Mouse (Mus musculus): ENCODE measurements at regions not wholly inside any gene's neighbourhood (a gene's known extent, or its start where the extent isn't known, plus 50 kb on each side); places are given as distances from the start of the nearest gene placed in this dataset.

GRCm38 (mm10) chr14:86395951-86396361 lies 745.1 kb downstream of the Diaph3 start:
- Histone ChIP-seq H3K36me3 (ENCODE audit: control insufficient read depth in 1 of 2, insufficient read depth in 2 of 2, low read length in 2 of 2) (no peaks in the 10 kb centered on the region; a peak in 1 of 4 replicates), H3K27me3 (ENCODE audit: control insufficient read depth in 1 of 2, insufficient read depth in 2 of 2, low read length in 2 of 2) (no peaks in the 10 kb centered on the region), H3K4me1 (ENCODE audit: control insufficient read depth in 1 of 2, insufficient read depth in 2 of 2, low read length in 2 of 2) (no peaks in the 10 kb centered on the region), H3K9ac (ENCODE audit: control insufficient read depth, low read depth, low read length, poor library complexity, severe bottlenecking) (no peak overlapping the region), H3K9me3 (replicated peaks; ENCODE audit: insufficient read depth, low read length) (no peaks in the 10 kb centered on the region), H3K79me2 (ENCODE audit: control insufficient read depth, insufficient read depth, low read length, poor library complexity) (no peaks in the 10 kb centered on the region), H3K27ac (ENCODE audit: control insufficient read depth, low read depth, low read length) (no peak overlapping the region), H3K4me3 (ENCODE audit: control insufficient read depth in 1 of 2, insufficient read depth in 1 of 2, low read depth in 2 of 2, low read length in 2 of 2) (no peak overlapping the region)
- DNase-seq (ENCODE audit: low read depth, low spot score) = no peak
- TF ChIP-seq KAT2A (conservative IDR thresholded peaks at IDR 0.05; ENCODE audit: low read depth, low read length) (no peak), USF2 (IDR thresholded peaks at IDR 0.05; ENCODE audit: borderline replicate concordance in 1 of 2, insufficient read depth in 1 of 2, low read depth in 1 of 2, low read length in 2 of 2) (no peak), BHLHE40 (IDR thresholded peaks at IDR 0.05; ENCODE audit: borderline replicate concordance, low read depth, low read length) (no peak), HCFC1 (IDR thresholded peaks at IDR 0.05; ENCODE audit: low read depth, low read length) (no peak), JUND (IDR thresholded peaks at IDR 0.05; ENCODE audit: low read depth, low read length) (no peak), MAX (IDR thresholded peaks at IDR 0.05; ENCODE audit: low read length) (no peak), POLR2A (IDR thresholded peaks at IDR 0.05; ENCODE audit: control insufficient read depth in 1 of 2, insufficient read depth in 1 of 2, low read depth in 1 of 2, low read length in 2 of 2, poor library complexity in 1 of 2) (no peak), CHD1 (IDR thresholded peaks at IDR 0.05; ENCODE audit: low read depth, low read length) (no peak), MAZ (IDR thresholded peaks at IDR 0.05; ENCODE audit: low read depth, low read length) (no peak), NELFE (IDR thresholded peaks at IDR 0.05; ENCODE audit: low read depth, low read length) (no peak), ZNF384 (IDR thresholded peaks at IDR 0.05; ENCODE audit: low read depth, low read length) (no peak), TCF12 (IDR thresholded peaks at IDR 0.05; ENCODE audit: low read depth, low read length) (no peak), MEF2A (IDR thresholded peaks at IDR 0.05; ENCODE audit: extremely low read depth, insufficient replicate concordance, low read depth, low read length, poor library complexity, severe bottlenecking) (no peak), RAD21 (IDR thresholded peaks at IDR 0.05; ENCODE audit: low read depth, low read length) (no peak), SMC3 (IDR thresholded peaks at IDR 0.05; ENCODE audit: low read depth, low read length) (no peak), TAL1 (IDR thresholded peaks at IDR 0.05; ENCODE audit: low read length) (no peak), USF1 (IDR thresholded peaks at IDR 0.05; ENCODE audit: low read depth, low read length) (no peak), GATA1 (IDR thresholded peaks at IDR 0.05; ENCODE audit: low read depth, low read length) (no peak), NRF1 (IDR thresholded peaks at IDR 0.05; ENCODE audit: insufficient read depth, low read depth, low read length, poor library complexity, severe bottlenecking) (no peak), SIN3A (IDR thresholded peaks at IDR 0.05; ENCODE audit: low read length) (no peak)

GRCm38 (mm10) chr14:86395531-86395930 lies 745.5 kb downstream of the Diaph3 start:
- Histone ChIP-seq H3K27ac (ENCODE audit: control insufficient read depth, low read depth, low read length) (no peak overlapping the region), H3K36me3 (ENCODE audit: control insufficient read depth in 1 of 2, insufficient read depth in 2 of 2, low read length in 2 of 2) (no peaks in the 10 kb centered on the region; a peak in 1 of 4 replicates), H3K9ac (ENCODE audit: control insufficient read depth, low read depth, low read length, poor library complexity, severe bottlenecking) (no peak overlapping the region), H3K4me3 (ENCODE audit: control insufficient read depth in 1 of 2, insufficient read depth in 1 of 2, low read depth in 2 of 2, low read length in 2 of 2) (no peak overlapping the region), H3K9me3 (replicated peaks; ENCODE audit: insufficient read depth, low read length) (no peaks in the 10 kb centered on the region), H3K27me3 (ENCODE audit: control insufficient read depth in 1 of 2, insufficient read depth in 2 of 2, low read length in 2 of 2) (no peaks in the 10 kb centered on the region), H3K79me2 (ENCODE audit: control insufficient read depth, insufficient read depth, low read length, poor library complexity) (no peaks in the 10 kb centered on the region), H3K4me1 (ENCODE audit: control insufficient read depth in 1 of 2, insufficient read depth in 2 of 2, low read length in 2 of 2) (no peaks in the 10 kb centered on the region)
- no peak for DNase-seq (ENCODE audit: low read depth, low spot score)
- TF ChIP-seq MYB (IDR thresholded peaks at IDR 0.05; ENCODE audit: low read depth, low read length) (no peak), E2F4 (IDR thresholded peaks at IDR 0.05; ENCODE audit: borderline replicate concordance, low read depth, low read length) (no peak), SMC3 (IDR thresholded peaks at IDR 0.05; ENCODE audit: low read depth, low read length) (no peak), HCFC1 (IDR thresholded peaks at IDR 0.05; ENCODE audit: low read depth, low read length) (no peak), ZNF384 (IDR thresholded peaks at IDR 0.05; ENCODE audit: low read depth, low read length) (no peak), TBP (IDR thresholded peaks at IDR 0.05; ENCODE audit: low read depth, low read length) (no peak), TCF12 (IDR thresholded peaks at IDR 0.05; ENCODE audit: low read depth, low read length) (no peak), MAX (IDR thresholded peaks at IDR 0.05; ENCODE audit: low read length) (no peak), CHD2 (IDR thresholded peaks at IDR 0.05; ENCODE audit: low read length) (no peak), KAT2A (conservative IDR thresholded peaks at IDR 0.05; ENCODE audit: low read depth, low read length) (no peak), ZC3H11A (IDR thresholded peaks at IDR 0.05; ENCODE audit: low read depth, low read length) (no peak), MYC (IDR thresholded peaks at IDR 0.05; ENCODE audit: low read depth, low read length) (no peak), CHD1 (IDR thresholded peaks at IDR 0.05; ENCODE audit: low read depth, low read length) (no peak), GABPA (IDR thresholded peaks at IDR 0.05; ENCODE audit: low read depth, low read length) (no peak), EP300 (IDR thresholded peaks at IDR 0.05; ENCODE audit: low read depth in 1 of 2, low read length in 2 of 2) (no peak), CTCF (IDR thresholded peaks at IDR 0.05 in 2 of 3, conservative IDR thresholded peaks at IDR 0.05 in 1 of 3; ENCODE audit: control insufficient read depth in 1 of 3, insufficient read depth in 1 of 3, low read depth in 2 of 3, low read length in 3 of 3, poor library complexity in 1 of 3, severe bottlenecking in 1 of 3) (no peak), USF2 (IDR thresholded peaks at IDR 0.05; ENCODE audit: borderline replicate concordance in 1 of 2, insufficient read depth in 1 of 2, low read depth in 1 of 2, low read length in 2 of 2) (no peak), GATA1 (IDR thresholded peaks at IDR 0.05; ENCODE audit: low read depth, low read length) (no peak), BHLHE40 (IDR thresholded peaks at IDR 0.05; ENCODE audit: borderline replicate concordance, low read depth, low read length) (no peak), TAL1 (IDR thresholded peaks at IDR 0.05; ENCODE audit: low read length) (no peak)

Measured in MEL (cell line).